10 mouse cellular contexts compared by ENCODE assay signal in the genomic region with DNA sequence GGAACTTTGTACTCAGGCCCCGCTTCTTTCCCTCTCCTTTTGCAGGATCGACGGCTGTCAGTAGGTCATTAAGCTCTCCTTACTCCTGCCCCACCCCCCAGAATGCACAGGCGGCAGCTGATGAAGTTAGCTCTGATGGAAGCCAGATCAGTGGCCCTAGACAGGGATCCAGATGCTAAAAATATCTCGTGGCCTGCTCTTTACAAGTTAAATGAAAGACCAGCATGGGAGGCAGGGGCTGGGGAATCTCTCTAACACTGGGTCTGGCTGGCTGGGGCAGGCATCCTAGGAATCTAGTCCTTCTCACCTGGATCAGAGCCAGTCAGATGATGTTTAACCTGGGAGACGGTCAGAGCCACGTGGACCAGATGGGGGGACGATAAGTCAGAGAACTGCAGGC. TPM values are rescaled to one million over a fixed set of nuclear protein-coding genes. Genes with fewer than 3 reads are reported as not detected.
DNase-seq lines count a peak whose midpoint lies in the region; ATAC-seq and TF ChIP-seq lines count a peak whose summit lies in the region.
"Had no signal": no experiment of that assay in that cellular context is flagged by ENCODE, and none has a peak within 500 bp of the region (broad histone marks: within the 10 kb centered on the region; RNA-seq: fewer than 3 reads in every experiment).

No protein-coding gene starts in this region.

- WGBS in intestine, embryonic 14.5 days, result 13% methylated on average over 8 of the region's 8 CpGs
- WGBS in intestine, postnatal 0 days, result 35% methylated on average over 8 of the region's 8 CpGs
- 11% methylated on average over 8 of the region's 8 CpGs for WGBS in heart, embryonic 10.5 days
- 22% methylated on average over 8 of the region's 8 CpGs for WGBS in kidney, embryonic 16.5 days
- WGBS in stomach, embryonic 15.5 days, result 18% methylated on average over 8 of the region's 8 CpGs
- 53% methylated on average over 8 of the region's 8 CpGs for WGBS in forebrain, embryonic 12.5 days

- ATAC-seq in intestine, embryonic 14.5 days (replicated peaks; ENCODE audit: low FRiP score, low TSS enrichment, low read depth), result peak; percentile 77
- no peak for ATAC-seq in intestine, postnatal 0 days
- ATAC-seq in kidney, embryonic 16.5 days (ENCODE audit: low FRiP score, low TSS enrichment), result peak; percentile 78
- ATAC-seq in stomach, embryonic 15.5 days (ENCODE audit: insufficient read depth, low FRiP score, low read depth), result 0 out of 2 replicates have a peak, but pooled peaks have one; percentile 45
- ATAC-seq in forebrain, embryonic 12.5 days (ENCODE audit: low FRiP score), result no peak
- ATAC-seq: forebrain, embryonic 14.5 days had no signal

- H3K4me3 ChIP-seq in intestine, embryonic 14.5 days (ENCODE audit: low read depth, low read length), result no peak overlapping the region
- H3K4me3 ChIP-seq in intestine, postnatal 0 days (ENCODE audit: low read depth, low read length), result no peak overlapping the region
- H3K4me3 ChIP-seq in heart, embryonic 10.5 days, result 0 out of 2 replicates have a peak overlapping the region, but pooled peaks have one; percentile 15
- no peak overlapping the region for H3K4me3 ChIP-seq in kidney, embryonic 16.5 days (ENCODE audit: low read length)
- no peak overlapping the region for H3K4me3 ChIP-seq in stomach, embryonic 15.5 days (replicated peaks)
- no peak overlapping the region for H3K4me3 ChIP-seq in forebrain, embryonic 12.5 days (replicated peaks)

- no peaks in the 10 kb centered on the region for H3K27me3 ChIP-seq in intestine, embryonic 14.5 days (replicated peaks; ENCODE audit: control insufficient read depth, insufficient read depth, low read length)
- no peaks in the 10 kb centered on the region for H3K27me3 ChIP-seq in intestine, postnatal 0 days (replicated peaks; ENCODE audit: control insufficient read depth, insufficient read depth, low read length)
- H3K27me3 ChIP-seq in heart, embryonic 10.5 days (ENCODE audit: insufficient read depth, poor library complexity, severe bottlenecking), result 0 out of 2 replicates have a peak, but pooled peaks cover under 1% of the 10 kb centered on the region
- H3K27me3 ChIP-seq in kidney, embryonic 16.5 days (ENCODE audit: insufficient read depth, low read length), result peaks cover 2% of the 10 kb centered on the region; the same call in 1 of the 2 replicates
- H3K27me3 ChIP-seq in stomach, embryonic 15.5 days (replicated peaks), result no peaks in the 10 kb centered on the region
- no peaks in the 10 kb centered on the region for H3K27me3 ChIP-seq in forebrain, embryonic 12.5 days

- peak overlapping the region; percentile 25; the same call in 1 of the 2 replicates for H3K27ac ChIP-seq in intestine, embryonic 14.5 days (ENCODE audit: low read depth)
- H3K27ac ChIP-seq in intestine, postnatal 0 days (ENCODE audit: low read depth, low read length), result no peak overlapping the region
- H3K27ac ChIP-seq in heart, embryonic 10.5 days, result peak overlapping the region; percentile 85
- H3K27ac ChIP-seq in kidney, embryonic 16.5 days (ENCODE audit: low read length), result no peak overlapping the region
- no peak overlapping the region for H3K27ac ChIP-seq in stomach, embryonic 15.5 days
- no peak overlapping the region for H3K27ac ChIP-seq in forebrain, embryonic 12.5 days

- no peak overlapping the region for H3K9ac ChIP-seq in intestine, embryonic 14.5 days (ENCODE audit: low read length)
- H3K9ac ChIP-seq in intestine, postnatal 0 days (ENCODE audit: low read depth, low read length), result no peak overlapping the region
- H3K9ac ChIP-seq in kidney, embryonic 16.5 days (replicated peaks; ENCODE audit: low read length), result no peak overlapping the region
- no peak overlapping the region for H3K9ac ChIP-seq in stomach, embryonic 15.5 days
- H3K9ac ChIP-seq in forebrain, embryonic 12.5 days, result no peak overlapping the region

- no peaks in the 10 kb centered on the region for H3K9me3 ChIP-seq in intestine, embryonic 14.5 days (ENCODE audit: control insufficient read depth, low read length)
- no peaks in the 10 kb centered on the region for H3K9me3 ChIP-seq in intestine, postnatal 0 days (ENCODE audit: control insufficient read depth)
- no peaks in the 10 kb centered on the region for H3K9me3 ChIP-seq in heart, embryonic 10.5 days
- no peaks in the 10 kb centered on the region for H3K9me3 ChIP-seq in kidney, embryonic 16.5 days (ENCODE audit: low read length)
- no peaks in the 10 kb centered on the region for H3K9me3 ChIP-seq in stomach, embryonic 15.5 days
- no peaks in the 10 kb centered on the region for H3K9me3 ChIP-seq in forebrain, embryonic 12.5 days

- no peaks in the 10 kb centered on the region for H3K36me3 ChIP-seq in intestine, embryonic 14.5 days (ENCODE audit: control insufficient read depth, insufficient read depth, low read length)
- H3K36me3 ChIP-seq in intestine, postnatal 0 days (ENCODE audit: control insufficient read depth, insufficient read depth), result no peaks in the 10 kb centered on the region
- H3K36me3 ChIP-seq in heart, embryonic 10.5 days, result no peaks in the 10 kb centered on the region
- H3K36me3 ChIP-seq in kidney, embryonic 16.5 days (ENCODE audit: insufficient read depth, low read length), result no peaks in the 10 kb centered on the region
- H3K36me3 ChIP-seq in stomach, embryonic 15.5 days, result no peaks in the 10 kb centered on the region
- no peaks in the 10 kb centered on the region for H3K36me3 ChIP-seq in forebrain, embryonic 12.5 days (replicated peaks)

- H3K4me2 ChIP-seq in intestine, embryonic 14.5 days (ENCODE audit: low read length), result no peak overlapping the region
- no peak overlapping the region for H3K4me2 ChIP-seq in intestine, postnatal 0 days (replicated peaks; ENCODE audit: low read depth)
- no peak overlapping the region for H3K4me2 ChIP-seq in kidney, embryonic 16.5 days (replicated peaks; ENCODE audit: low read depth, low read length)
- H3K4me2 ChIP-seq in stomach, embryonic 15.5 days, result no peak overlapping the region
- no peak overlapping the region for H3K4me2 ChIP-seq in forebrain, embryonic 12.5 days

- H3K4me1 ChIP-seq in intestine, embryonic 14.5 days (replicated peaks; ENCODE audit: control insufficient read depth, insufficient read depth, low read length), result peaks cover 19% of the 10 kb centered on the region
- no peaks in the 10 kb centered on the region for H3K4me1 ChIP-seq in intestine, postnatal 0 days (replicated peaks; ENCODE audit: control insufficient read depth, insufficient read depth, low read length)
- H3K4me1 ChIP-seq in heart, embryonic 10.5 days, result peaks cover 54% of the 10 kb centered on the region
- H3K4me1 ChIP-seq in kidney, embryonic 16.5 days (ENCODE audit: insufficient read depth, low read length), result peaks cover 3% of the 10 kb centered on the region; the same call in 1 of the 2 replicates
- peaks cover 8% of the 10 kb centered on the region for H3K4me1 ChIP-seq in stomach, embryonic 15.5 days
- H3K4me1 ChIP-seq in forebrain, embryonic 12.5 days, result no peaks in the 10 kb centered on the region

- peak; percentile 60 for DNase-seq in intestine, embryonic 14.5 days (ENCODE audit: low spot score)
- DNase-seq in heart, embryonic 10.5 days (ENCODE audit: low spot score), result peak; percentile 89
- no peak for DNase-seq in layer of hippocampus, postnatal 10 days (ENCODE audit: low spot score in 2 of 2)
- DNase-seq in testis, postnatal 10 days (ENCODE audit: low spot score), result no peak
- DNase-seq: cerebellum, adult 11-12 months had no signal

- TF ChIP-seq CTCF in intestine, postnatal 0 days (IDR thresholded peaks at IDR 0.05; ENCODE audit: low read depth), result no peak

RNA-seq across cellular contexts. Expression of a gene that starts 36.7 kb away (rescaled TPM):
- 15.6 and 18.0 TPM in 2 replicates for polyA plus RNA-seq in intestine, embryonic 14.5 days (2014; fragmentation: Nextera tagmentation; extraction: Ambion mirVana)
- polyA plus RNA-seq in intestine, postnatal 0 days (2015; fragmentation: Nextera tagmentation; extraction: Ambion mirVana), result 10.0 and 12.2 TPM in 2 replicates
- polyA plus RNA-seq in heart, embryonic 10.5 days (2016; fragmentation: Nextera tagmentation; extraction: Ambion mirVana), result 8.6 and 13.0 TPM in 2 replicates
- 19.2 and 19.6 TPM in 2 replicates for polyA plus RNA-seq in kidney, embryonic 16.5 days (2015; fragmentation: Nextera tagmentation; extraction: Ambion mirVana)
- 15.2 and 16.1 TPM in 2 replicates for polyA plus RNA-seq in stomach, embryonic 15.5 days (2015; fragmentation: Nextera tagmentation; extraction: Ambion mirVana)
- total RNA-seq in layer of hippocampus, postnatal 10 days (2021), result 10 to 100 TPM; 34.4 to 35.7 TPM
- 1.8 and 2.4 TPM in 2 replicates for polyA plus RNA-seq in forebrain, embryonic 12.5 days (2016; fragmentation: Nextera tagmentation; extraction: Ambion mirVana)

Comparison
In these comparisons a context has a peak if more than half of its experiments do, and no peak if none do; other contexts are left out.
1. ATAC-seq: peak in intestine, embryonic 14.5 days (single experiment), kidney, embryonic 16.5 days (single experiment) and stomach, embryonic 15.5 days (single experiment); none in intestine, postnatal 0 days (single experiment) and forebrain, embryonic 12.5 days (single experiment).
2. H3K27ac ChIP-seq: peak in intestine, embryonic 14.5 days (single experiment) and heart, embryonic 10.5 days (single experiment); none in intestine, postnatal 0 days (single experiment), kidney, embryonic 16.5 days (single experiment), stomach, embryonic 15.5 days (single experiment) and forebrain, embryonic 12.5 days (single experiment).
3. DNase-seq: peak in intestine, embryonic 14.5 days (single experiment) and heart, embryonic 10.5 days (single experiment); none in layer of hippocampus, postnatal 10 days (0 of 2) and testis, postnatal 10 days (single experiment).